Mouse (Mus musculus): Measurements from ENCODE around the gene Bnip3. TPM values are rescaled to one million over a fixed set of nuclear protein-coding genes. Genes with fewer than 3 reads are reported as not detected.
A peak's percentile ranks its signal among the peaks of the same experiment; 100 is the strongest.

Gene Bnip3
- 80.0 and 86.1 TPM in 2 replicates for polyA plus RNA-seq (2014; fragmentation: Nextera tagmentation; extraction: Ambion mirVana)

DNA sequence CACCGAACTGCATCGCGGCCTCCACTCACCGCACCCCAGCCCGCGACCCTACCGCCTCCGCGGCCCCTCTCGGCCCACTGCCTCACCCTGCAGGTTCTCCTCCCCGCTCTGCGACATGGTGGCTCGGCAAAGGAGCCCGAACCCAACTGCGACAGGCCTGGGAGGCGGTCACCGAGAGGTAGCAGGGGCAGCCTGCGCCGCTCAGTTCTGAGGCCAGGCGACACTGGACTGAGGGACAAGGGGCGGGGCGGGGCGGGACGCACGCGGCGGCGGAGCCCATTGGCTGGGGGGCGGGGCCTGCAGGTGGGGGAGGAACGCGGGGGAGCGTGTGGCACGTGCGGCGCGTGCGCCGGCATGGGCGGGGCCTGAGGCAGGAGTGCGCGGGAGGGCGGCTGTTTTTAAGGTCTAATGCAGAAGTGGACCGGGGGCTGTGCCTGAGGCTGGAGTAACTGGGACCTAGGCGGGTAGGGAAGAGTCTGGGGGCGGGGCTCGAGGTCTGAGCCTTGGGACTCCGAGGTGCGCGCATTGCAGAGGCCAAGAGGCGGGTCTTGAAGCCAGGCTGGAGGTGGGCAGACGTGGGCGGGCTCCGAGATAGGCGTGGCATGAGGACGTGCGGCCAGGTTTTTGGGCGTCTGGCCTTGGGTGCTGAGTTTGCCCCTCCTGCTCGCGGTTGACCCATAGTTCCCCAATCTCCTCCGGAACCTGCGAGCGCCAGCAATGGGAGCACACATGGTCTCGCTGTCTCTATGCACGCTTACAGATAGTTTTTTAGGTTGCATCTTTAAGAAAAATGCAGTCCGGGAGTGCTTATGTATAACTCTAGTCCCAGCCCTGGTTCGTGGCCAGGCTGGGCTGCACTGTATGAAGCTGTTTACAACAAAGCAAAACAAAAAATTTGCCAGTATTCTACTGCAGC is at the start of gene Bnip3:
Bnip3 (minus strand) TSS at position 243 of the 916 bp plus-strand sequence.
- Histone ChIP-seq H3K4me2 (peak within 1 kb of the TSS; percentile 85), H3K4me1 (ENCODE audit: control insufficient read depth, insufficient read depth, low read length) (peaks cover 25% of the 10 kb centered on the region), H3K36me3 (ENCODE audit: control insufficient read depth, insufficient read depth, low read length) (no peaks in the 10 kb centered on the region), H3K27me3 (ENCODE audit: control insufficient read depth, insufficient read depth, low read length) (peaks cover 5% of the 10 kb centered on the region; the same call in 1 of the 2 replicates), H3K27ac (ENCODE audit: low read depth, low read length) (peak within 1 kb of the TSS; percentile 32; the same call in 1 of the 2 replicates), H3K9ac (ENCODE audit: low read length) (peak within 1 kb of the TSS; percentile 81), H3K9me3 (ENCODE audit: control insufficient read depth, low read length) (no peaks in the 10 kb centered on the region), H3K4me3 (ENCODE audit: low read depth, low read length) (peak within 1 kb of the TSS; percentile 66)
- WGBS = under 1% methylated on average over 65 of the region's 66 CpGs
- DNase-seq (ENCODE audit: low spot score, missing footprints) = peak; percentile 99
- ATAC-seq (ENCODE audit: low FRiP score) = peak; percentile 98

DNA sequence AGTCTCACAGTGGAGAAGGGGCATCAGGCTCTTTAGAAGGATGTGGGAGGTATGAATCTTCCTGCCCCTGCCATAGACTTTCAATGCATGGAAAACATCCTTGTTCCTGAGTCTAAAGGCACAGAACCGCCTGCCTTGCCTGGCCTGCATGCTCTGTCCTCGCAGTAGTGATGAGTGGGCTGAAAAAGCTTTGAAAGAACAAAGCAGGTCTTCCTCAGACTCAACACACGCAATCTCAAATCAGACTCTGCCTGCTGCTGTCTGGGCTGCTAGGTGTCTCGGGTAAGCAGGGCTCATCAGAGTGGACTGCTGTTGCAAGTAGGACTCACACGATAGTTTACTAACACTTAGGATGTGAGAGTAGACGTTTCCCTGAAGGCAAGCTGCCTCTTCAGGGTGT is 47.8 kb upstream of the Bnip3 start:
- no peak overlapping the region for H3K4me3 ChIP-seq (ENCODE audit: low read depth, low read length)
- no peaks in the 10 kb centered on the region for H3K27me3 ChIP-seq (ENCODE audit: control insufficient read depth, insufficient read depth, low read length)
- no peaks in the 10 kb centered on the region for H3K36me3 ChIP-seq (ENCODE audit: control insufficient read depth, insufficient read depth, low read length)
- H3K27ac ChIP-seq (ENCODE audit: low read depth, low read length) = no peak overlapping the region
- no peak overlapping the region for H3K9ac ChIP-seq (ENCODE audit: low read length)
- WGBS = 84% methylated on average over 6 of the region's 6 CpGs
- ATAC-seq (ENCODE audit: low FRiP score) = no peak
- H3K4me1 ChIP-seq (ENCODE audit: control insufficient read depth, insufficient read depth, low read length) = no peaks in the 10 kb centered on the region
- no peak overlapping the region for H3K4me2 ChIP-seq
- no peak for DNase-seq (ENCODE audit: low spot score, missing footprints)
- H3K9me3 ChIP-seq (ENCODE audit: control insufficient read depth, low read length) = no peaks in the 10 kb centered on the region

DNA sequence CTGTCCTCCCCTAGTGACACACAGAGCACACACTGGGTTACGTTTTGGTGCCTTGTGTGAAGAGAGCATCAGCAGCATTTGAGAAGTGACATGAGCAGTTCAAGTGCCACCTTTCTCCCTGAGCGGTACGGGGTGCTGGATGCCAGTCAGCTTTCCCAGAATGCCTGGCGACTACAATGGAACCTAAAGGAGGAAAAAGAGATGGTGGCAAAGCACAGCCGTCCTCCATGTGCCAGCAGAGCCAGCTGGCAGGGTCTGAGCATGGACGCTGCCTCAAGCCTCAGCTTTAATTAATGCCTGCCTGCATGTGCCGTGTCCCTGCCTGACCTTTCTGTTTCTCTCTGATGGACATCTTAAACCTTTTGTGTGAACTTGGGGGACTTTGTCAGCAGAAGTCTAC is 46.5 kb upstream of the Bnip3 start:
- ATAC-seq (ENCODE audit: low FRiP score) = no peak
- no peaks in the 10 kb centered on the region for H3K36me3 ChIP-seq (ENCODE audit: control insufficient read depth, insufficient read depth, low read length)
- H3K4me2 ChIP-seq = no peak overlapping the region
- no peaks in the 10 kb centered on the region for H3K9me3 ChIP-seq (ENCODE audit: control insufficient read depth, low read length)
- H3K27ac ChIP-seq (ENCODE audit: low read depth, low read length) = no peak overlapping the region
- H3K9ac ChIP-seq (ENCODE audit: low read length) = no peak overlapping the region
- H3K4me3 ChIP-seq (ENCODE audit: low read depth, low read length) = no peak overlapping the region
- no peaks in the 10 kb centered on the region for H3K4me1 ChIP-seq (ENCODE audit: control insufficient read depth, insufficient read depth, low read length)
- no peaks in the 10 kb centered on the region for H3K27me3 ChIP-seq (ENCODE audit: control insufficient read depth, insufficient read depth, low read length)
- WGBS = 86% methylated on average over 7 of the region's 7 CpGs
- no peak for DNase-seq (ENCODE audit: low spot score, missing footprints)

DNA sequence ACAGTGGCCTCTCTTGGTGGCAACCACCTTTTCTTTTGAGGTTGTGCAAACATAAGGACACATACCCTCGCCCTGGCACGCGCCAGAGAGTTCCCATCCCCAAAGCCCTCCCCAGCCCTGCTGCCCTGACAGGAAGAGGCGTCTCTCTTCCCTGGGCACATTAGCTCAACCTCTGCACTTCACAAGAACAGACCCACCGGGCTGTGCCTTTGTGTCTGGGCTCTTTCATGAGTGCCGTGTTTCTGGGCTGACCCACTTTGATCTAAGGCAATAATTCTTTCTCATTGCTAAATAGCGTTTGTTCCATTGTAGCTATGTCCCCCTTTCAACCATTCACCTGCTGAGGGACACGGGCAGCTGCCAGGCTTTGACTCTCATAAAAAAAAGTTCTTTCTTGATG is 39.0 kb upstream of the Bnip3 start:
- H3K36me3 ChIP-seq (ENCODE audit: control insufficient read depth, insufficient read depth, low read length) = no peaks in the 10 kb centered on the region
- no peaks in the 10 kb centered on the region for H3K4me1 ChIP-seq (ENCODE audit: control insufficient read depth, insufficient read depth, low read length)
- 53% methylated on average over 8 of the region's 8 CpGs for WGBS
- H3K27ac ChIP-seq (ENCODE audit: low read depth, low read length) = no peak overlapping the region
- H3K4me3 ChIP-seq (ENCODE audit: low read depth, low read length) = no peak overlapping the region
- 0 out of 2 replicates have a peak, but pooled peaks cover 2% of the 10 kb centered on the region for H3K27me3 ChIP-seq (ENCODE audit: control insufficient read depth, insufficient read depth, low read length)
- no peak overlapping the region for H3K9ac ChIP-seq (ENCODE audit: low read length)
- no peaks in the 10 kb centered on the region for H3K9me3 ChIP-seq (ENCODE audit: control insufficient read depth, low read length)
- H3K4me2 ChIP-seq = no peak overlapping the region
- no peak for ATAC-seq (ENCODE audit: low FRiP score)
- DNase-seq (ENCODE audit: low spot score, missing footprints) = no peak

DNA sequence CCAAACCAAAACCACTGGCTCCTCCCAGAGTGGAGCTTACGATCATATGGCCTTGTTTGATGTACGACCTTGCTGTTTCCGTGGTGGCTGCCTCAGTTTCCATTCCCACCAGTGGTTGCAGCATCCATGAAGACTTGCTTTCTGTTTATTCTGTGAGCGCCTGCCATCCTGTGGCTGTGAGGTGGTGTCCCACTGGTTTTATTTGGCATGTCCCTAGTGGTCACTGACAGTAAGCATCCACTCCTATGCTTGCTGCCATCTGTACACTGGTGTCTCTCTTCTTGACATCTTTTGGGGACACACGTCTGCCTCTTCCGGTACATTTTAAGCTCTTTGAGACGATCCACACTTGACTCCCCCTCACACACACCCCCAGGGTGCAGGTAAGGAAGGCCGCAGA is 38.4 kb upstream of the Bnip3 start:
- no peak for DNase-seq (ENCODE audit: low spot score, missing footprints)
- WGBS = 89% methylated on average over 8 of the region's 8 CpGs
- Histone ChIP-seq H3K4me2 (no peak overlapping the region), H3K4me3 (ENCODE audit: low read depth, low read length) (no peak overlapping the region), H3K9ac (ENCODE audit: low read length) (no peak overlapping the region), H3K36me3 (ENCODE audit: control insufficient read depth, insufficient read depth, low read length) (no peaks in the 10 kb centered on the region), H3K27me3 (ENCODE audit: control insufficient read depth, insufficient read depth, low read length) (peaks cover 3% of the 10 kb centered on the region; the same call in 1 of the 2 replicates), H3K4me1 (ENCODE audit: control insufficient read depth, insufficient read depth, low read length) (no peaks in the 10 kb centered on the region), H3K9me3 (ENCODE audit: control insufficient read depth, low read length) (no peaks in the 10 kb centered on the region), H3K27ac (ENCODE audit: low read depth, low read length) (no peak overlapping the region)
- ATAC-seq (ENCODE audit: low FRiP score) = no peak

DNA sequence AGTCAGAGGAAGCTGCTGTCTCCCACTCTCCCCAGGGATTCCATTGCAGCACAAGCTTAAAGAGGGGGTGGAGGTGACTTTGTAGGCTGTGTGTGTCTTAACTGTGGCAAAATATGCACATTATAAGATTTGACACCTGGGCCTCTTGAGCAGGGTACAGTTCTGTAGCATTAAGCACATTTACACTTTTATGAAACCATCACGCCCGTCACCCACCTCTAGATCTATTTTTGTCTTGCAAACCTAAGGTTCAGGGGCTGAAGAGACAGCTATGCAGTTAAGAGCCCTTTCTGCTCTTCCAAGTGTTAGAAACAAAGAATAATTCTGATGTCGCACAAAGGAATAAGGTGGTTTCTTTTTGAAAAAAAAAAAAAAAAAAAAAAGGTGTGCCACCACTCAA is 36.3 kb upstream of the Bnip3 start:
- H3K27ac ChIP-seq (ENCODE audit: low read depth, low read length) = no peak overlapping the region
- peaks cover 2% of the 10 kb centered on the region for H3K4me1 ChIP-seq (ENCODE audit: control insufficient read depth, insufficient read depth, low read length)
- H3K36me3 ChIP-seq (ENCODE audit: control insufficient read depth, insufficient read depth, low read length) = no peaks in the 10 kb centered on the region
- H3K4me2 ChIP-seq = no peak overlapping the region
- no peak for ATAC-seq (ENCODE audit: low FRiP score)
- DNase-seq (ENCODE audit: low spot score, missing footprints) = peak; percentile 66
- H3K9ac ChIP-seq (ENCODE audit: low read length) = no peak overlapping the region
- WGBS = 55% methylated on average over 3 of the region's 3 CpGs
- H3K9me3 ChIP-seq (ENCODE audit: control insufficient read depth, low read length) = no peaks in the 10 kb centered on the region
- peaks cover 24% of the 10 kb centered on the region for H3K27me3 ChIP-seq (ENCODE audit: control insufficient read depth, insufficient read depth, low read length)
- H3K4me3 ChIP-seq (ENCODE audit: low read depth, low read length) = no peak overlapping the region

DNA sequence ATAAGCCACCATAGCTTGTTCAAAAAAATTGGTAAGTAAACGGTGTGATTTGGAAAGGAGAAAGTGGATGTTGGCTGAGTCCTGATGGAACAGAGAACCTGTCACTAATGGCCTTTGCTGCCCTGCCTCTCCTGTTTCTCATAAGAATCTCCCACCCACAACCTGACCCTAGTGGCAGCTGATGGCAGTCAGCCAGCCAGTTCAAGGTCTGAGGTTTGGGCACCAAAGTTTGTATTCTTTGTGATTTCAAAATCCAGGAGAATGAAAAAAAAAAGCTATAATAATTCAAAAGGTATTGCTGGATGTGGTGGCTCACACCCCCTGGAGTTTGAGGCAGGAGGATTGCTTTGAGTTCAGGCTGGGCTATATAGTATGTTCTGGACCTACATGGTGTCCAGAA is 33.0 kb upstream of the Bnip3 start:
- H3K27ac ChIP-seq (ENCODE audit: low read depth, low read length) = no peak overlapping the region
- 71% methylated on average over 1 of the region's 1 CpGs for WGBS
- H3K4me2 ChIP-seq = no peak overlapping the region
- H3K4me3 ChIP-seq (ENCODE audit: low read depth, low read length) = no peak overlapping the region
- H3K4me1 ChIP-seq (ENCODE audit: control insufficient read depth, insufficient read depth, low read length) = peaks cover 5% of the 10 kb centered on the region
- ATAC-seq (ENCODE audit: low FRiP score) (no peak), DNase-seq (ENCODE audit: low spot score, missing footprints) (no peak)
- H3K9me3 ChIP-seq (ENCODE audit: control insufficient read depth, low read length) = no peaks in the 10 kb centered on the region
- no peaks in the 10 kb centered on the region for H3K36me3 ChIP-seq (ENCODE audit: control insufficient read depth, insufficient read depth, low read length)
- no peak overlapping the region for H3K9ac ChIP-seq (ENCODE audit: low read length)
- H3K27me3 ChIP-seq (ENCODE audit: control insufficient read depth, insufficient read depth, low read length) = peaks cover 42% of the 10 kb centered on the region

DNA sequence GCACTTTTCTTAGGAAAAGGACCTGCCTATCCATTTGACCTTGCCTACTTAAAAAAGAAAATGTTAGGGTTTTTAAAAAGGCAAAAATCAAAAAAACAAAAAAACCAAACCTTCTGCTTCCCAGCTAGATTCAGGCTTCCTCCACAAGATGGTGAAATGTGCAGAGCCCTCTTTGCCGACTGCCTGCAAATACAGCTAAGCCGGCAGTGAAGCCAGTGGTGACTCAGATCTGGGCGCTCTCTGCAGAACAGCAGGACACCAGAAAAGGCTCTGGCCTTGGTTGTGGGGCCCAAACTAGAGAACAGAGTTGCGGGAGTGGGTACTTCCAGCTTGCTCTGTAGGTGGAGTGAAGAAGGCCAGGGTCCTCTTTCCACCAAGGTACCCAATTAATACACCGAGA is 32.3 kb upstream of the Bnip3 start:
- Histone ChIP-seq H3K4me1 (ENCODE audit: control insufficient read depth, insufficient read depth, low read length) (peaks cover 5% of the 10 kb centered on the region), H3K9me3 (ENCODE audit: control insufficient read depth, low read length) (no peaks in the 10 kb centered on the region), H3K4me2 (no peak overlapping the region; the same call in 1 of the 2 replicates), H3K9ac (ENCODE audit: low read length) (no peak overlapping the region), H3K27ac (ENCODE audit: low read depth, low read length) (no peak overlapping the region), H3K4me3 (ENCODE audit: low read depth, low read length) (no peak overlapping the region), H3K36me3 (ENCODE audit: control insufficient read depth, insufficient read depth, low read length) (no peaks in the 10 kb centered on the region), H3K27me3 (ENCODE audit: control insufficient read depth, insufficient read depth, low read length) (peaks cover 42% of the 10 kb centered on the region)
- DNase-seq (ENCODE audit: low spot score, missing footprints) (peak; percentile 86), ATAC-seq (ENCODE audit: low FRiP score) (no peak)
- 32% methylated on average over 5 of the region's 5 CpGs for WGBS
